Mouse (Mus musculus) limb, embryonic 14.5 days (tissue): ENCODE data around the gene Baiap2. TPM values are rescaled to one million over a fixed set of nuclear protein-coding genes. Genes with fewer than 3 reads are reported as not detected.

Source experiments
- ATAC-seq: fragments of 200-750 bp; cut with Nextera tagmentation; 2 replicates; pipeline ENCODE4 v1.8.0; 2017; ENCODE audit warnings: low read depth, moderate number of reproducible peaks, moderate TSS enrichment; ENCODE audit not compliant: low FRiP score
- DNase-seq: peaks from one replicate; pipeline ENCODE4 v3.0.0-alpha.2; 2015; ENCODE audit warnings: low spot score
- H3K27ac ChIP-seq: fragments of 300-500 bp; sonication (generic); replicated peaks from 2 replicates; pipeline ENCODE4 v1.5.1; 2014; ENCODE audit warnings: low read depth, mild to moderate bottlenecking, low read length, moderate library complexity, mixed read lengths
- H3K27me3 ChIP-seq: fragments of 300-500 bp; sonication (generic); 2 replicates; pipeline ENCODE4 v1.6.1; 2014; ENCODE audit warnings: low read length, mixed read lengths; ENCODE audit not compliant: control insufficient read depth, insufficient read depth
- H3K36me3 ChIP-seq: fragments of 300-500 bp; sonication (generic); 2 replicates; pipeline ENCODE4 v1.6.1; 2014; ENCODE audit warnings: mild to moderate bottlenecking, low read length, moderate library complexity, mixed read lengths; ENCODE audit not compliant: control insufficient read depth, insufficient read depth
- H3K4me1 ChIP-seq: fragments of 300-500 bp; sonication (generic); 2 replicates; pipeline ENCODE4 v1.6.1; 2014; ENCODE audit warnings: antibody characterized with exemption, low read length, mixed read lengths; ENCODE audit not compliant: control insufficient read depth, insufficient read depth
- H3K4me2 ChIP-seq: fragments of 300-500 bp; sonication (generic); replicated peaks from 2 replicates; pipeline ENCODE4 v1.6.1; 2014; ENCODE audit warnings: low read depth, mild to moderate bottlenecking, low read length, moderate library complexity; ENCODE audit not compliant: severe bottlenecking
- H3K4me3 ChIP-seq: fragments of 300-500 bp; sonication (generic); replicated peaks from 2 replicates; pipeline ENCODE4 v1.5.1; 2014; ENCODE audit warnings: low read length
- H3K9ac ChIP-seq: fragments of 300-500 bp; sonication (generic); 2 replicates; pipeline ENCODE4 v1.6.1; 2014; ENCODE audit warnings: mild to moderate bottlenecking, low read depth, low read length, moderate library complexity; ENCODE audit not compliant: severe bottlenecking
- H3K9me3 ChIP-seq: fragments of 300-500 bp; sonication (generic); 2 replicates; pipeline ENCODE4 v1.6.1; 2016; ENCODE audit warnings: low read length; ENCODE audit not compliant: control insufficient read depth
- POLR2A ChIP-seq: fragments of 200-500 bp; IDR thresholded peaks from 2 replicates; pipeline ENCODE4 v1.8.0; 2012; ENCODE audit warnings: inconsistent platforms, mild to moderate bottlenecking, moderate library complexity, borderline replicate concordance; ENCODE audit not compliant: insufficient read depth, insufficient read length; ENCODE audit errors: extremely low read depth
- WGBS: fragments of 180-500 bp; shearing (Covaris S2); extraction: QIAGEN DNeasy Blood & Tissue Kit; methylation state at CpG from one replicate; pipeline ENCODE4 v1.1.7; 2014; 5-methylcytosine and 5-hydroxymethylcytosine counted together
- polyA plus RNA-seq, 2 experiments: library from polyadenylated mRNA; depleted of rRNA in 1 of 2; stranded (reverse) in 1 of 2; unstranded in 1 of 2; fragments of >200 nt; fragmentation: Nextera tagmentation in 1 of 2; extraction: Ambion mirVana in 1 of 2; gene quantifications; 2 replicates each; pipeline versions ENCODE4 v1.2.1 to v1.2.3; 2012 to 2014

Gene Baiap2
- polyA plus RNA-seq, 2 experiments = 28.1 to 29.5 TPM

- Histone ChIP-seq H3K9ac (peak overlapping the region; percentile 74), H3K27me3 (peaks cover 9% of the 10 kb centered on the region), H3K4me3 (peak overlapping the region; percentile 66), H3K9me3 (no peaks in the 10 kb centered on the region), H3K27ac (no peak overlapping the region), H3K4me1 (peaks cover 32% of the 10 kb centered on the region), H3K4me2 (peak overlapping the region; percentile 93), H3K36me3 (no peaks in the 10 kb centered on the region)
- 12% methylated on average over 23 of the region's 23 CpGs for whole genome bisulfite sequencing
- ATAC-seq = no peak
- TF ChIP-seq POLR2A = no peak
- no peak for DNase-seq
Observed at GRCm38 (mm10) chr11:120047531-120048251, 105.1 kb downstream of the Baiap2 start.

GRCm38 (mm10) chr11:120048252-120048556 lies 105.6 kb downstream of the Baiap2 start:
- ATAC-seq (no peak), DNase-seq (no peak)
- no peak for TF ChIP-seq POLR2A
- Histone ChIP-seq H3K36me3 (no peaks in the 10 kb centered on the region), H3K4me2 (peak overlapping the region; percentile 93), H3K9ac (0 out of 2 replicates have a peak overlapping the region, but pooled peaks have one; percentile 74), H3K4me3 (peak overlapping the region; percentile 66), H3K9me3 (no peaks in the 10 kb centered on the region), H3K27ac (no peak overlapping the region), H3K27me3 (peaks cover 9% of the 10 kb centered on the region), H3K4me1 (peaks cover 32% of the 10 kb centered on the region)
- WGBS = 5% methylated on average over 12 of the region's 23 CpGs

DNA sequence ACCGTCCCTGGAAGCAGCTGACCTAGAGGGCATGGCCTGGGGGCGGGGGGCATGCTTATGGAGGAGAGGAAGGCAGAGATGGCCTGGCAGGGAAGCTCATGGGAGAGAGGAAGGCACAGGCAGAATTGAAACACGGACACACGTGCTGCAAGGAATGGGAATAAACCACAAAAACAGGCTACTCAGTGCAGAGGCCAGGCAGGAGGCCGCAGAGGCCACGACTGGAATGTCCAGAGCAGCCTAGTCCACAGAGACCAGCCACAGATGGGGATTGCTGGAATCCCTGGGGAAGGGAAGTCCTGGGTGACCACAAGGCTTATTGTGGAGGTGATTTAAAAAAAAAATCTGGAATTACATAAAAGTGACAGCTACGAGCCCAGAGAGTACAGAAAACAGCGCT lies 106.5 kb downstream of the Baiap2 start:
- Histone ChIP-seq H3K27ac (no peak overlapping the region), H3K4me3 (no peak overlapping the region), H3K4me2 (no peak overlapping the region), H3K9me3 (no peaks in the 10 kb centered on the region), H3K4me1 (peaks cover 32% of the 10 kb centered on the region), H3K9ac (no peak overlapping the region), H3K36me3 (no peaks in the 10 kb centered on the region), H3K27me3 (peaks cover 9% of the 10 kb centered on the region)
- DNase-seq (no peak), ATAC-seq (no peak)
- WGBS = 82% methylated on average over 8 of the region's 8 CpGs
- no peak for TF ChIP-seq POLR2A

DNA sequence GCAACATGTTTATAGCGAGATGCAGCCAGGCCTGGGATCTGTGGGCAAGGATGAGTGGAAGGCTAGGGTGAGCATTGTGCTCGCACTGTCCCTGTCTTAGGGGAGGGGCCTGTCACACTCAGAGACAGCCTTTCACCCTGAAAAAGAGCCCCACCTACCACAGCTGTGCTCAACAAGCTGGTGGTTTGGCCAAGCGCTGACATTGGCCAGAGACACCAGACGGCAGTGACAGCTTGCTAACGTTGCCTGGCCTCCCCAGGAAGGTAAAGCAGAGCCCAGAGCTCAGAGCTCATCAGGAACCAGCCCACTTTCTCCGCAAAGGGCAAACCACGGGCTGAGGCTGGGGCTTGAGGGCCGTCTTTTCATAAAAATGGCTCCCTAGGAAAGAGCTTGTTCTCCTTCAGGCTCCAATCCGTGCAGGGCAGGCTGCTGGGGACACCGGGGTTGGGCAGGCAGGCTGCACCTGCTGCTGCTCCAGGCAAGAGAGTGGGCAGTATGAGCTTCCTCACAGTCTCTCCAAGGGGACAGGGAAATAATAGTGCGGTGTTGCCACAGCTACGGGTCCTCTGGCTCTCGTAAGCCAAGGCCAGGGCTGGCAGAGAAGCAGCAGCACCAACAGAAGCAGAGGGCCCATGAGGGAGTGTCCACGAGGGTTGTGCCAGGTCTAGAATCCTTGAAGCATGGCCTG lies 108.7 kb downstream of the Baiap2 start:
- H3K9me3 ChIP-seq = no peaks in the 10 kb centered on the region
- H3K4me2 ChIP-seq = no peak overlapping the region
- H3K4me1 ChIP-seq = peaks cover 23% of the 10 kb centered on the region
- peaks cover 9% of the 10 kb centered on the region for H3K27me3 ChIP-seq
- no peak for TF ChIP-seq POLR2A
- WGBS = 43% methylated on average over 14 of the region's 14 CpGs
- H3K9ac ChIP-seq = no peak overlapping the region
- H3K27ac ChIP-seq = no peak overlapping the region
- no peak overlapping the region for H3K4me3 ChIP-seq
- ATAC-seq (no peak), DNase-seq (no peak)
- H3K36me3 ChIP-seq = no peaks in the 10 kb centered on the region

DNA sequence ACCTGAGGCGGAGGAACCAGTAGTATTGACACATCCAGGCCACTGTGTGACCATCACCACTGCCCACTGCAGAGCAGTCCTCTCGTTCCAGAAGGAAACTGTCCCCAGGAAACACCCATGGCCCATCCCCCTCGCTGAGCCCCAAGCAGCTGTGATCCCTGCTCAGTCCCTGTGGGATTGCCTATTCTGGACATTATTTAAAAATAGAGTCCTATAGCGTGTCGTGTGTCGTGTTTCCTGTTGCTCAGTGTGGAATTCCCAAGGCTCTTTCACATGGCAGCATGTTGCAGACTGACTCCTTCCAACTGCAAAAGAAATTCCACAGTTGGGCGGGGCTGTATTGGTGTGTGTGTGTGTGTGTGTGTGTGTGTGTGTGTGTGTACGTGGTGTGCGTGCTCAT lies 109.7 kb downstream of the Baiap2 start:
- H3K9me3 ChIP-seq = no peaks in the 10 kb centered on the region
- no peak for DNase-seq
- no peak overlapping the region for H3K27ac ChIP-seq
- no peak for TF ChIP-seq POLR2A
- H3K4me2 ChIP-seq = no peak overlapping the region
- no peaks in the 10 kb centered on the region for H3K36me3 ChIP-seq
- H3K4me1 ChIP-seq = peaks cover 18% of the 10 kb centered on the region
- H3K27me3 ChIP-seq = peaks cover 9% of the 10 kb centered on the region
- H3K9ac ChIP-seq = no peak overlapping the region
- WGBS = 61% methylated on average over 9 of the region's 9 CpGs
- ATAC-seq = peak; percentile 18; the same call in 1 of the 2 replicates
- no peak overlapping the region for H3K4me3 ChIP-seq
